Mouse (Mus musculus) spleen, embryonic (tissue): ENCODE data around the gene Ralgps2.

ENCODE experiments used
- CTCF ChIA-PET: fragments of 350-600 bp; sonication (Branson Sonifier 250); formaldehyde crosslinking; loops from one replicate; lab custom pipeline; 2022; lab: Charles Lee

Ralgps2 gene

DNA sequence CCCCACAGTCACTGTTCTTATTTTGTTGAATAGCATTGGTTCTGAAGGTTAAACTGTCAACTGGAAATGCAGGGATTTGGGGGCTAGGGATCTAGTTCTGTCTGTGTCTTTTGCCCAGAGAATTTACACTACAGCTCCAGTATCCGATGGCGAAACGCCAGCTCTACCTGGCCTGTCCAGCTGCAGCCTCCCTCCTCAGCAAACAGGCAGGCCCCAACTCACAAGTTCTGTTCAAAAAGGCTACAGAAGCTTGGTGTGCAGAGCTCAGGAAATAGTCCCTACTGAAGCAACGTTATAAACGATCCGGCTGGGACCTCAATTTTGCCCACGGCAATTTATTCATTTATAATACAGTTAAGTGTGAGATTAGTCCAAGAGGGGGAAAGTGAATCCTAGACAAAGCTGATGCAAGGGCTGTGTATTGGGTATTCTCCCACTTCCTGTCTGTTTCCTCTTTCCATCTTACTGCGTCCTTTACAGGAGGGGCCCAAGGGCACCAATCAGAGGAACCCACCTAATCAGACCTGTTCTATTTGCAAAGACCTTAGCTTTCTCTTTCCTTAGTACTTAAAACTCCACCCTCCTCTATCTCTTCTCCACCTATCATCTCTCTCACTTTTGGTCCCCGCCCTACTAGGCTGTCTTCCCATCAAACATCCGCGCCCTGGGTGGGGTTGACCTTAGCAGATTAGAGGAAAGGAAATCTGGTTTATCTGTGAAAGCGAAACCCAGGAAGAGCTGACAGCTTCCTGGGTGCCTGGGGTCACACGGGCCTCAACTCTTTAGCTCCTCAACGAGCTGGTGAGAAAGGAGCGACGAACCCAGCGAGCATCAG is 16.7 kb upstream of the Ralgps2 start:
- CTCF ChIA-PET = interaction anchor here (0.5 to 1.1 kb wide), 3 partner anchors 21 to 519 kb away, joined by 3 to 4 read pairs (median 3); no protein-coding TSS in a partner anchor

DNA sequence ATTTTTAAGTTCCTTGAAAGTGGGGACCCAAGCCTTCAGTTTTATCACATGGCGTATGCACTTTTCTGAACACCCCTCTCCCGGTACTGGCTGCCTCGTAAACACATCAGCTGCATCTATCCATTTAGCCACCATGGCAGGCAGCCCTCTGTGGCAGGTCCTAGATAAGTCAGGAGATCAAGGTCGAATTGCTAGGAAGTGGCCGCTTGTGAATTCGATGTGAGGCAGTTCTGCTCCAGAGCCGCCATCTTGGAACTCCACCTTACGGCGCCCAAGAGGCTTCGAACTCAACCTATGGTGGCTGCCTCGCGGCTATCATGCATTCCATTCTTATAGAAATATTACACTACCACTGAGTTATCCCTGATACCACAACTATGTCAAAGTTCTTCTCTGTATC is 14.8 kb upstream of the Ralgps2 start:
- CTCF ChIA-PET = no interaction called here

DNA sequence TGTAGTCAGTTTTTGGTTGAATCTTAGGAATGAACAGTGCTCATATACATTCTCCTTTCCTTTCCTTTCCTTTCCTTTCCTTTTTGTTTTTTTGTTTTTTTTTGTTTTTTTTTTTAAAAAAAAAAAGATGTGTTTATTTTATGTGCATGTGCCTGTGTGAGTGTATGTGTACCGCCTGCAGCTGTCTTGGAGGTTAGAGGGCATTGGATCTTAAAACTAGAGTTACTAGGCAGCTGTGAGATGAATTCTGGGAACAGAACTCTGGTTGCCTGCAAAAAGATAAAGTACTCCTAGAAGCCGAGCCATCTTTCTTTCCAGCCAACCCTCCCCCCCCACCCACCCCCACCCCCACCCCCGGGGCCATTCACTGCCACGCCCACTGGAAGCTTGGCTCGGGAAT is 10.9 kb upstream of the Ralgps2 start:
- CTCF ChIA-PET = no interaction called here

DNA sequence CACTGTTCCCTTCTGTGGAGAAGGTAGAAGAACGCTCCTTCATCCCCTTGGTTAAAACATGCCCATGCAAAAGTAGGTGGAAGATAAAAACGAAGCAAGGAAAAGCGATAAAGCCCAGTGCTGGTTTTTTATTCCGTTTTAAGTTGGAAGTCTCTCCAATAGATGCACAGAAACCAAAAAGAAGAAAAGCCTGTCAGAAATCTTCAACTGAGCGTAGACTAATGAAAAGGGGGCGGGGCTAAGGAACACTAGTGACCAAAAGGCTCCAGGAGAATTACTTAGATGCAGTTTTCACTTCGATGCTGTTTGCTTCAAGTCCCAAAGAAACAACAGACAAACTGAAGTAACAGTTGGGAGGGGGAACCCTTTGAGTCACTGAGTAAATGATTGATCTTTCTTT is 1.2 kb upstream of the Ralgps2 start:
- CTCF ChIA-PET = no interaction called here

DNA sequence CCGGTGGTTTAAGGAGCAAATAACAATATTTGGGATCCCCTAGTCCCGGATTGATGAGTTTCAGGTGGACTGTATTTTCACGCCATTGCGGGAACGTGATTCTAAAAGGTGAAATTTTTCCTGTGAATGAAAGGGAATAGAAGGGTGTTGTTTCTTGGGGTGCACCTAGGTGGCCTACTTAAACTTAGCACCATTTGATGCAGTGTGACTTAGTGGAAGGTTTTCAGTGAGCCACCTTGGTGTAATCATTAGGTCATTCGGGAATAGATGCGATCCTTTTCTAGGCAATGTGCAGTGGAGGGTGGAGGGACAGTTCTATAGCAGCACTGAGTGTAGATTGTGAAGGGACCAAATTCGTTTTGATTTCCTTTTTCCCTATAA is 706 bp upstream of the Ralgps2 start:
- CTCF ChIA-PET = no interaction called here

DNA sequence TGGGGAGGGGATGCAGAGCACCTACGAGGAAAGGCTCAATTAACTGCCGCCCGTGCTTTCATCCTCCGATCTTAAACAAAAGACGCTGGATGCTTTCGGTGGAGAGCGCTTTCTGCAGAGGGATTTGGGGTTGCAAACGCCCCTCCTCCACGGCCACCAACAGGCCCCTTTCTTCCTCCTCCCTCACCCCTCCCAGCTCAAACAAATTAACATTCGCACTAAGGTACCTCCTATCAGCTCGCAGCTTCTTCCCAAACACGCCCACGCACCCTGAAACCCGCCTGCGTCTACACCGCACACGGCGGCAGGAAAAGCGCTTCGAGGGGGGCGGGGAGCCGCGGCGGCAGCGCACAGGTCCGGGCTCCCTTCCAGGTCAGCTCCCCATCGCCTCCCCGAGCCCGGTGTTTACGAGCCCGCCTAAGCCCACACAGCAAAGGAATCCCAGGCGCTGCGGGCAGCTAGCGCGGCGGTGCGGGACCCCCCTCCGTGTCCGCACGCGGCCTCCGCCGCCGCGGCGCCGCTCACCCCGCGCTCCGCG is 652 bp downstream of the Ralgps2 start:
- CTCF ChIA-PET = interaction anchor here (0.6 to 1.0 kb wide), 4 partner anchors 12 to 142 kb away, joined by 3 to 5 read pairs (median 4); no protein-coding TSS in a partner anchor

DNA sequence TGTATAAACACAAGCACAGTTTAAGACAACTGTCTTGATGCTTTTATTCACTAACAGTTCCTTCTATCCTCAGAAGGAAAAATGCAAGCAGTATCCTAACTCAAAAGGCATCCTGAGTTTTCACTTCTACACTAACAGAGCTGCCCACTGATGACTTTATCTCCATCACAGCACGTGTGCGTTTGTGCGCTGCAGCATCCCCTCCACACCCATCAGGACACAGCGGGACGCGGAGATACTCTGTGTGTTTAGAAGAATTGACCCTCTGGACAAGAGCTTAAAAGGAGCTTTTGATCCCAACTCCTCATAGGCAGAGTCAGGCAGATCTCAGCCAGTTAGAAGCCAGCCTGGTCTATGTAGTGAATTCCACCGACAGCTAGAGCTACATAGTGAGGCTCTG is 2.0 kb downstream of the Ralgps2 start:
- CTCF ChIA-PET = interaction anchor here (0.6 to 1.2 kb wide), 4 partner anchors 23 to 109 kb away, joined by 3 to 12 read pairs (median 4); no protein-coding TSS in a partner anchor

DNA sequence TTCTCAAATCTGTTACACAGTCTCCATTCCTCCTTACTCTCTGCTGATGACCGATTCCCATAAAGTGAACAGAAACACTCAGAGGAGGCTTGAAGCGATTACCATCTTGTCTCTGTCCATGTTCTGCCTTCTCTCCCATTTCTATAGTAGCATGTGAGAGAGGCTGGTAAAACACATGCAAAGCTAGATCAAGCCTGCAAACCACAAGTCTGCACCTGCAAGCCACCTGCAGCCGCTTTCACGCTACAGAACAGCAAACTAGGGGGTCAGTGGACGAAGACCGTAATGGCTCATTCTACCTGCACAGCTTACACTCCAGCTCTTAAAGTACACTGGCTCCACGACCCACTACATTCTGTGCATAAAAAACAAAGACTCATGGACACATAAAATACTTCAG is 5.7 kb downstream of the Ralgps2 start:
- CTCF ChIA-PET = interaction anchor here (1.3 kb wide), 1 partner anchor 16 kb away, joined by 3 read pairs; no protein-coding TSS in a partner anchor

DNA sequence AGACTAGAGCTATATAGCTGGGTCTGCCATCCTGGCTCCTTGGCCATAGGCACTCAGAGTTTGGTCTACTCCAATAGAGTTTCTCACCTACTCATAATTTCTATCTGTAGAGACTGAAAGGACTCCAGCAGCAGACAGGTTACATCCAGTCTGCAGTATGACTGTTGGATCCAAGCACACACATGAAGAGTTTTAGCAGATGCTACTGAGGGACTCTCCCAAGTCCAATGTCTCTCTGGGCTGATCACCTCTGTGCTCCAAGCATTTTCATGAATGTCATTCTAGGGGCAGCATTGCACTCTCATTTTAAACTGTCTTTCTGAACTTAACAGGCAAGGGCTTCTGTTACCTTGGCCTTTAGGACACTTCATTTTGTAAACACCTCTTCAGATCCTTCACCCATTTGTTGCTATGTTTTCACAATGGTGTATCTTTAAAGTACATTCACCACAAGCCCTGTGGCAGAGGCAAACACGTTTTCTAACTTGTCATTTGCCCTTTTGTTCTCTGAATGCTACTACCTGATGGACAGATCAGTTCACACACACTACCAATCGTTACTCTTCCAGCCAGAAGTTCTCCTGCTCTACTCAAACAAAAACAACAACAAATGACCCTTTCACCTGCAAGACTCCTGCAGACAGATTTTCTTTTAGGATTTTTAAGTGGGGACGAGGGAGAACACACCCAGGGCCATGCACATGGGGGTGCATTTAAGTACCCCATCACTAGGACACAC is 7.2 kb downstream of the Ralgps2 start:
- CTCF ChIA-PET = no interaction called here

DNA sequence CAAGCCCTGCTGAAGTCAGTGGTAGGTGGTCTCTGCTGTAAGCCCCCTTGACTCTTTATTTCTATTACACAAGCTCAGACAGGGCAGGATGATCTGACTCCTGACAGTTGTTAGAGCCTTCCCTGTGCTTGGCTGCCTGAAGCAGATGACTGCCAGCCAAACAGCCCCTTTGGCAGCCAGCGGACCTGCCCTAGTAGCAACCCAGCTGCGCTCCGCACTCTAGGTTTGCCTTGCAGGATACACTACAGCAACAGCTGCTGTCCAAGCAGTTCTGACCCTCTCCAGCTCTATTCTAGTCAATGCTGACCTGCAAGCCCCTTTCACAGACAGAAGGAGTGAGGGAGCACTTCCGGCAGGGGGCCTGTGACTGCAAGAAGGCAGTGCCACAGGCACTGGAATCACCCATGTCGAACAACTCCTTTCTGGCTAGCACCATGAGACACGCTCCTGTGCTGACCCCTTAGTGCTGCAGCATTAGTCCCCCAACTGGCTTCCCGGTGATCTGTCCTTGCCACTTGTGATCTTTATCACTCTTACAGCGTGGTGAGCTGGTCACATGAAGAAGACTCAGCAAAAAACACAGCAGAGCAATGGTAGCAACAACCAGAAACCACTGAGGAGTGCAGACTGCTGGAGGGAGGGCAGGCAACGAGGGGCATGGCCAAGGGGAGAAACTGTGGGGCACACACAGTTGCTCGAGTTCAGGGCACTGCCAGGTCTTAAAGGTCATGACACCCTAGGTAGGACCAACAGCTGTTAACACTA is 8.1 kb downstream of the Ralgps2 start:
- CTCF ChIA-PET = interaction anchor here (0.6 to 0.9 kb wide), 3 partner anchors 13 to 132 kb away, joined by 4 to 13 read pairs (median 4); no protein-coding TSS in a partner anchor

DNA sequence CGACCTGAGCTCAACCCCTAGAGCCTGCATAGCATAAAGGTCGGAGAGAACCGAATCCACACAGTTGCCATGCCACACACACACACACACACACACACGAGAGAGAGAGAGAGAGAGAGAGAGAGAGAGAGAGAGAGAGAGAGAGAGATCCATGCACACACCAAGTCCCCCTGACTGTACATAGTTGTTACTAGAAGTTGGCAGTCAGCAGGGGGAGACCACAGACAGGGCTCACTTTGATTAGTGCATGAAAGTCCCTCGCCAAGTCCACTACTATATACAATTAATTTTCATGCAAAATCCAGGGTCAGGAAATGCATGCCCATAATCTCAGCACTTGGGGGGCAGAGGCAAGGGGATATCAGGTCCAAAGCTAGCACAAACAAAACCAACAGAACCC is 9.2 kb downstream of the Ralgps2 start:
- CTCF ChIA-PET = interaction anchor here (0.6 to 0.9 kb wide), 3 partner anchors 14 to 133 kb away, joined by 4 to 13 read pairs (median 4); no protein-coding TSS in a partner anchor

DNA sequence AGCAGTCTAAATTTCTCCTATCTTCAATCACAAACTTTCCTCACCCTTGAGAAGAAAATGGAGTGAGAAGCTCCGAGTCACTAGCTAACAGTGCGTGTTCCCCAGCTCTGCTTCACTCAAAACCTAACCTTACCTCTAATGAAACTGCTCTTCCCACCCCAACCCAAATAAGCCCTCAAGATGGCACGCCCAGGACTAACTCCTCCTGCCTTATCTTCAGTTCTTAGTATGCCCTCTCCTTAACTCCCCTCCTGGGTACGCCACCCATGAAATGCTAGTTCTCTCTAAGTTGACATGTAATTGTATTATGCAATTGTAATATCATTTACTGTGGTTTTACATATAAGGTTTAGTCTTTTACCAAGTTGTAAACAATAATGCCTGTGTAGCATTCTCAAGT is 11.2 kb downstream of the Ralgps2 start:
- CTCF ChIA-PET = interaction anchor here (0.7 kb wide), 1 partner anchor 132 kb away, joined by 3 read pairs; no protein-coding TSS in a partner anchor

DNA sequence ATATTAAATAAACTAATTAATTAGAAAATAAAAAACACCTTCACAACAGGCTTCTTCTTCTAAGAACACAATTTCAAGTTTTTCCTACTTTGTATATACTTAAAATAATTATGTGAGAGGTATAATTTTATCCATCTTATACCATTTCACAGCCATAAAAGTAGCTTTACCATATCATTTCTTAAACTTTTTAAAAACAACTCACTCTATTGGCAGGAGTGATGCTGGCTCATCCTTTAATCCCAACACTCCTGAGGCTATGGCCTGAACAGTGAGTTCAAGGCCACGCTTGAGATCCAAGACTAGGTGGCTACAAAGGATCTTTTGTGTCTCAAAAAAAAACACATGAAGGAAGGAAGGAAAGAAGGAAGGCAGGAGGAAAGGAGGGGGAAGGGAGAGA is 15.9 kb downstream of the Ralgps2 start:
- CTCF ChIA-PET = interaction anchor here (0.7 kb wide), 2 partner anchors 118 to 251 kb away, joined by 3 to 8 read pairs; no protein-coding TSS in a partner anchor

DNA sequence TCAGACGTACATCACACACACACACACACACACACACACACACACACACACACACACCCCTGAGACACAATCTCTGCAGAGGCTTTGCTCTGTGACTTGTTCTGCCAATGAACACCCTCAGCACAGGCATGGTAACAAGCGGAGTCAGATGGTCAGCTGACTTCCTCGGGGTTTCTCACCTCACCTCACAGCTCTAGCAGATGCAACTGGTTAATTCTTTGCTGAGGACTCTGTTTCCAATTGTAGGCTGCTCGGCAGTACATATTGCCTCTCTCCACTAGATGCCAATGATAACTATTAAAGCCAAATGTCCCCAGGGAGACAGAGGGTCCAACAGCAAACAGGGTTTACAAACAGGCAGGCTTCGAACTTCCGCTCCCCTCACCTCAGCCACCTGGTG is 16.5 kb downstream of the Ralgps2 start:
- CTCF ChIA-PET = interaction anchor here (0.7 kb wide), 2 partner anchors 118 to 251 kb away, joined by 3 to 8 read pairs; no protein-coding TSS in a partner anchor

DNA sequence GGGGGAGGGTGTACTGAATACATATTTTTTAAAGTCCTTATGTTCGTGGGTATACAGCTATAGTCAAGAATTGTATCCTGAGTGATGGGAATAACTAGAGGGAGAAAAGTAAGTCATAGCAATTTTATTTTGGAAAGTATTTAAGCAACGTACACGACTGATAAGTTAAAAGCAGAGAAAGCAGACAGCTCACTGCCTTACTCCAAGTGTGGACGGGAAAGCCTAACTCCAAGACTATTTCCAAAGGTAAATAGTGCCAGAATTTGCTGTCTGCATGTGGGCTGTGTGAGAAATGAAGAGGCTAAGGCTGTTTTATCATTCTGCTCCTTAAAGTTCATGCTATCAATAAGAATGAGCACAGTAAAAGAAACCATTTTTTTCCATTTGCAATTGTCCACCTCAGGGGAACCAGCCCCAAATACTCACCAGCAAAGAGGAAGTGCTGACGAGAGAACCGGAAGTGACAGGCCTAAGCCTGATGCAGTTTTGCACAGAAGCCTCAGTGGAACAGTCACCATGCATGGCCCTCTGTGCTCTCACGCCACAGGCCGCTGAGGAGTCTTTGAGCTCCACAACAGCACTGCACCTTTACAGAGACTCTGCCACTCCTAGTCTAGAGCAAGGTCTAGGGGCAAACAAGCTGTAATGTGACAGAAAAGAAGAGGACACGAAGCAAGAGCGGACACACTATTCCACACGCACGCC is 18.0 kb downstream of the Ralgps2 start:
- CTCF ChIA-PET = interaction anchor here (1.9 kb wide), 1 partner anchor 143 kb away, joined by 5 read pairs; no protein-coding TSS in a partner anchor

DNA sequence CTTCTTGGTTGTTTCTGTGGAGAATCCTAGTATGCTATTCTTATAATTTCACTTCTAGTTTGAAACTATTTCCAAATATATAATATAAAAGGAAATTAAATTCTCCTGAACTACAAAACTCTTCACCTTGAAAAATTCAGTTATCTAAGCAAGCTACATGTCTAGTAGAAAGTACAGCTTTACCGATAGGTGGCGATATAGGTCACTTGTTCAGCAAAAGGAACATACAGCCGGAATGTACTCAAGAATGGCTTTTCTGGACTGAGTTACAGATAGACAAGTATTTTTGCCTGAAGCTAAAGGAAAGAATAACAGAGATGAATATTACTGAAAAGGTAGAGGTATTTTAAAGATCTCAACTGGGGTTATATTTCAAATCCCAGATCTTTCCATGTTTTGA is 22.0 kb downstream of the Ralgps2 start:
- CTCF ChIA-PET = interaction anchor here (0.5 to 2.8 kb wide), 7 partner anchors 8 to 249 kb away, joined by 3 to 15 read pairs (median 5); no protein-coding TSS in a partner anchor

DNA sequence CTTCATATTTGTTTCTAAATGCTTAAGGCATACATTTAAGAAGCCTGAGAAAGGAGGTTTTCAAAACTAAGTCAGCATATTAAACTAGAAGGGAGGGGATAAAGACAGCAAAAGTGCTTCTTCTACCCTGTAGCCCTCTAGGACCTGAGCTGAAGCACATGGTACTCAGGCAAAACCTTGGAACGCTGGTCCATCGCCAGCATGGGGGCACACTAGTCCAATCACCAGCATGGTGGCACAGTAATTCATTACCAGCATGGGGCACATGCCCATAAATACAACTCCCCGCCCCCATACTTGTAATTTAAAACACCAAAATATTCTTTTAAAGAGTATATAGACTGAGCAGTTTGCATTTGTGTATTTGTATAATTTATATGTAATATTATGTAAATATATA is 23.1 kb downstream of the Ralgps2 start:
- CTCF ChIA-PET = interaction anchor here (0.6 to 1.8 kb wide), 3 partner anchors 74 to 161 kb away, joined by 3 to 9 read pairs (median 4); no protein-coding TSS in a partner anchor

DNA sequence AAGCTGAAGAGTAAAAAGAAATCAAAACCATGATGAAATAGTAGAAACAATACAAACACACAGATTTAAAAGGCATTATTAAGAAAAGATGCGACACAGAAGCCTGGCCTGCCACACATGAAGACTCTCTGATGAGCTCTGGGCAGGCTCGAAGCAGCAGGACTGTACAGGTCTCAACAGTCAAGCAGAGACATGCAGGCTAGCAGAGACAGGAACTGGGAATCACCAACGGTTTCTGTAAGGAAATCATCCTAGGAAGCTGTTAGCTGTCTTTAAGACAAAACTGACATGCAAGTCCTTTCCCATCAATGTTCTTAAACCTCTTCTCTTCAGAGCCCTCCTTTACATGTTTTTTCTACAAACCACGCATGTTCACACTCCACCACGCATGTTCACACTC is 24.5 kb downstream of the Ralgps2 start:
- CTCF ChIA-PET = interaction anchor here (0.6 to 1.8 kb wide), 3 partner anchors 22 to 149 kb away, joined by 3 to 6 read pairs (median 4); no protein-coding TSS in a partner anchor

DNA sequence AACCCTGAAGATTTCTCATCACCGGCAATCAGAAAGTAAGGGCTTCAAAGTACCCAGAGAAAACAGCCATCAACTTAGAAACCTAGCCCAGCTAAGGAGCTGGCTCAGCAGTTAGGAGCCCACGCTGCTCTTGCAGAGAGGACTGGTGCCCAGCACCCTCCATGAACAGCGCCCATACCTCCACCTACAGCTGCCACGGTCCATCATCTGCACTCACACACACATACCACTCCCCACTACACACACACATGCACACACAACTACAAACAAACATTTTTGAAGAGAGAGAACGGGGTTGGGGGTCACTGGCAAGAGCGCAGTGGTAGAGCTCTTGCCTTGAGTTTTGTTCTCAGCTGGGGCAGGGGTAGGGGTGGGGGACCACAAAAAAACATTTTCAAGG is 26.2 kb downstream of the Ralgps2 start:
- CTCF ChIA-PET = no interaction called here

DNA sequence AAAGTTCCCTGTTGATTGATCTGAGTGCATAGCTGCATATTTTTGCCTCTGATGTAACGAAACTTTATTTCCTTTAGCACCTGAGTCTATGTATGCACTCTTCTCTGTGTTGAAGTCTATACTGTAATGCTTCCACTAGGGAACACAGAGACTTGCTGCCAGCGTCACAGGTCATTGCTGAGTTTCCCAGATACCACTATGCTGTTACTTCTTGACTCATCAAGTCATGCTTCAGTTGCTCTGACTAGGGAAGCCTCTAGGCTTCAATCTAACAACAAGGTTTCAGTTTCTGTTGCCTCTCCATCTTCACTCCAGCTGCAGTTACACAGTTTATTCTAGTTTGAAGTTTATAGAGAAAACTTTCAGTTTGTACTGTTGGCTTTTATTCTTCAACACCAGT is 28.5 kb downstream of the Ralgps2 start:
- CTCF ChIA-PET = interaction anchor here (1.0 kb wide), 1 partner anchor 165 kb away, joined by 3 read pairs; no protein-coding TSS in a partner anchor
